Mouse (Mus musculus) layer of hippocampus, adult 8-10 months (tissue): ENCODE data around the gene Pdpr. TPM values are rescaled to one million over a fixed set of nuclear protein-coding genes. Genes with fewer than 3 reads are reported as not detected.
"Not testable (repeated sequence)": the region's sequence is repeated elsewhere in the genome, so short reads cannot be mapped to it uniquely, and the experiment has no call there.

Experiments
- DNase-seq, 2 experiments: peaks; one replicate each; pipeline ENCODE4 v3.0.0; 2022; ENCODE audit warnings: low spot score in 2 of 2
- total RNA-seq, 4 experiments: library from RNA; stranded (reverse); gene quantifications; 2 replicates each; pipeline ENCODE4 v1.2.4; 2022

The Pdpr gene
- total RNA-seq, 4 experiments from 2014 or later = 27.6 to 30.4 (median 29.8) TPM

DNA sequence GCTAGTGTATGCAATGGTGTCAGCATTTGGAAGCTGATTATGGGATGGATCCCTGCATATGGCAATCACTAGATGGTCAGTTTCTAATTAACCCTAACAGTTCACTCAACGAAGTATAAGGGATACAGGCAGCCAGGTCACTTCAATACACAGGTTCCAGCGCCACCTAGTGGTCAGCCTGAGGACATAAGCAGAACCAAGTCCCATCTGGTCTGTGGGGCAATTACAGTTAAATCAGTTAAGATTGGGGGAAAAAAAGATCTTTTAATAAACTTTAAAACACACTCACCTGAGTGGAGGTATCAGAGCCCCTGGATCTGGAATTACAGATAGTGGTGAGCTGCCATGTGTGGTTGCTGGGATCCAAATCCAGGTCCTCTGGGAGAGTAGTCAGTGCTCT, 4.3 kb upstream of the Pdpr start:
- peak in 1 of 2 experiments; percentile 67 for DNase-seq

DNA sequence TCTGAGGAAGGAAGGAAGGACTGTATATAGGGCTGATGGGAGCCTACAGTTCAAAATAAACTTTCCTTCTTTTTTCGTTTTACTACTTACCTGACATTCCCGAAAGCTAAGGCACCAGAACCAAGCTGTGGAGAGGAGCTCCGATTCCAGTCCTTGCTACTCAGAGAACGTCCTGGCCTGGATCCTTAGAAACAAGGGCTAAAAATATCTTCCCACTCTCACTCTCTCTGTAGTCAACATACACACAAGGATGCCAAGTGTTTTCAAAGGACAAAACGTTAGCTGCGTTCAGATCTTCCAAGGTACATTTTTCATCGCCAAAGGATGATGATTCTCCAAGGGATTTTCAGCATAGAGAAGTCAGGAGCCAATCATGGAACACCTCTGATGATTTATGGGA, 2.7 kb upstream of the Pdpr start:
- DNase-seq = no peak

DNA sequence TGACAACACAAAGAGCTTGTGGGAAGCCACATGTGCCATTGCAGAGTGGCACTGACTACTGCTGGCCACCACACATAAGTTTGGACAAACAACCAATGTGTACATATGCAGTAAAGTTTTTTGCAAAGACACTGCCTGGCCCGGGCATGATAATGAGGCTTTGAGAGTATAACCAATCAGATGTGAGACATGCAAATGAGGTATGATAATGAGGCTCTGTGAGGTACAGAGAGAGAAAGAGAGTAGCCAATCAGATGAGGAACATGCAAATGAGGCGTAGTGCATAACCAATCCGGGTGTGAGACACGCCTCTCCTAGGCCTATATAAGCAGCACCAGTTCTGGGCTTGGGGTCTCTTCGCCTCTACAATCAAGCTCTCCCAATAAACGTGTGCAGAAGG, 2.1 kb upstream of the Pdpr start, which contains the start of gene Clec18a:
TSS of gene Clec18a (minus strand) at position 101 of the 400 bp plus-strand sequence.
- not testable (repeated sequence) for DNase-seq

DNA sequence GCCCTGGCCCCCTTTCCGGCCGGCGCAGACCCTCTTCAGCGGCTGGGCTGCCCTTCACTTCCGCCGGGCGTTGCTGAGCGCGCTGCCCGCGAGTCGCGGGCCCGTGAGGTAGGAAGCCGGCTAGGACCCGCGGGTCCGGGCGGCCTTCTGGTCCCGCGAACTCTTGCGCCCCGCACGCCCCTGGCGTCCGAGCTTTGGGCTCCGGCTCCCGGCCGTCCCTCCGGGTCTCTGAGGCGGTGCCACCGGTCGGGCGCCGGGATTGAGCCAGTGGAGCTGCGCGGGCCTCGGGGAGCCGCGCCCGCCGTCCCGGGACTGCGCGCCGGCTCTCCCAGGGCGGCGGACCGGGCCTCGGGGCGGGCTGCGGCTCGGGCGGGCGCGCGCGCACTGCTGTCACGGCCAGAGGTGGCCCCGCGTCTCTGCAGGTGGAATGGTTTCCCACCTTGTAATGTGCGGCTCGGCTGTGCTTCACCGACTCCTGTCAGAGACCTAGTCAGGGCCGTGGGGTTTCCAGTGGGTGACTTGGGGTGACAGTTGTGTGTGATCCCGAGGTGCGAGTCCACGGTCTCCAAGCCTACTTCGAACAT, 381 bp downstream of the Pdpr start:
- not testable (repeated sequence) for DNase-seq

DNA sequence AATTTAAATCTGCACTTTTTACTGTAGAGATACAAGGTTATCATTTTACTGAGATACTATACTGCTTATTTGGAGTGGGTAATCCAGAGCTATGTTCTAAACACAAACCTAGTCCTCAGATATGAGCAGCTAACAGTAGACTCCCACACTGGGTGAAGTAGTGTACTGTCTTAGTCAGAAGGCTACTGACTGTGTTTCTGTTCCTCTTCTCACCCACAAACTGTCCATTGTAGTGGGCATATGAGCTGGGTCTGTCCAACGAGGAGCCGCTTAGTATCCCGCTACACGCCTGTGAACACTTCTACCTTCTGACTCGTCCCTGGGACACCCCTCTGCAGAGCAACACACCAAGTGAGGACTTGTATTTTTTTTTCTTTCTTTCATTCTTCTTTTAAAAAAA, 20.5 kb downstream of the Pdpr start:
- no peak for DNase-seq

DNA sequence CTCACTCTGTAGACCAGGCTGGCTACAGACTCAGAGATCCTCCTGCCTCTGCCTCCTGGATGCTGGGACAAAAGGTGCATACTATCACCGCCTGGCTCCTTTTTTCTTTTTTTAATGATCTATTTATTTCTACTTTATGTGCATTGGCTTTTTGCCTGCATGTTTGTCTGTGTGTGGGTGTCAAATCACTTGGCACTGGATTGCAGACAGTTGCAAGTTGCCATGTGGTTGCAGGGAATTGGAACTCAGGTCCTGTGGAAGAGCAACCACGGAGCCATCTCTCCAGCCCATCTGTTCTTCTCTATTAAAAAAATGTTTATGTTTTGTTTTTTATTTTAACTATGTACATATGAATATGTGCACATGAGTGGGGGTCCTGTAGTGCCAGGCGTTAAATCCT, 25.1 kb downstream of the Pdpr start:
- DNase-seq = peak; percentile 48 to 55

DNA sequence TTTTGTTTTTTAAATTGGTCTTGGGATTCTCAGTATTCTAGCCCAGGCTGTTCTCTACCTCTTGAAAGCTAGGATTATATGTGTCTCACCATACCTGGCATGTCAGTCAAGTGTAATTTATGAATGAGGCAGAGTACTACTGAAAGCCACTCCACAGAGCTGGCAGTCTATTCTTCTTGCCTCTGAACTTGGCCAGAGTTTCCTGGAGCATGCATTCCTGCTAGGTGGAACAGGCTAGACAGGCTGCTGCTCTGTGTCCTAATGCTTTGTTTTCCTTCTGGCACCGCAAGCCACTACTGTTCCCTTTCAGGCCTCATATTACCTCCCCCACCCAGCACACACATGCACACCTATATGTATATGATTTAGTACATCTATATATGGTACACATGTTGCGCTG, 36.3 kb downstream of the Pdpr start:
- DNase-seq = no peak

DNA sequence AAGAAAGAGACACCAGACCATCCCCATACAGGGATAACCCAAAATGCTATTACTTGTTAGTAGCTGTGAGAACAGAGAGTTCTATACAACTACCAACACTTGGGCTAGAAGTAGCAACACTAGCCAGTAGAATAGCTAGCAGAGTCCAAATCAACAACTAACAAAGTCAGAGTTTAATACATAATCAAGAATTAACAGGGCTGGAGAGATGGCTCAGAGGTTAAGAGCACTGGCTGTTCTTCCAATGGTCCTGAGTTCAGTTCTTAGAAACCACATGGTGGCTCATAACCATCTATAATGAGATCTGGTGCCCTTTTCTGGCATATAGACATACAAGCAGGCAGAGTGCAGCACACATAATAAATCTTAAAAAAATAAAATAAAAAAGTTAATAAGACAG, 48.1 kb downstream of the Pdpr start:
- no peak for DNase-seq

DNA sequence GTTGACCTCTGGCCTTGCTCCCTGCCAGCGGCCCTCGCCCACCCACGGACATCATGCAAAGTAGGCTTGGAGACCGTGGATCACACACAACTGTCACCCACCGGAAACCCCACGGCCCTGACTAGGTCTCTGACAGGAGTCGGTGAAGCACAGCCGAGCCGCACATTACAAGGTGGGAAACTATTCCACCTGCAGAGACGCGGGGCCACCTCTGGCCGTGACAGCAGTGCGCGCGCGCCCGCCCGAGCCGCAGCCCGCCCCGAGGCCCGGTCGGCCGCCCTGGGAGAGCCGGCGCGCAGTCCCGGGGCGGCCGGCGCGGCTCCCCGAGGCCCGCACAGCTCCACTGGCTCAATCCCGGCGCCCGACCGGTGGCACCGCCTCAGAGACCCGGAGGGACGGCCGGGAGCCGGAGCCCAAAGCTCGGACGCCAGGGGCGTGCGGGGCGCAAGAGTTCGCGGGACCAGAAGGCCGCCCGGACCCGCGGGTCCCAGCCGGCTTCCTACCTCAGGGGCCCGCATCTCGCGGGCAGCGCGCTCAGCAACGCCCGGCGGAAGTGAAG, 50.5 kb downstream of the Pdpr start:
- DNase-seq = peak in 1 of 2 experiments; percentile 15

DNA sequence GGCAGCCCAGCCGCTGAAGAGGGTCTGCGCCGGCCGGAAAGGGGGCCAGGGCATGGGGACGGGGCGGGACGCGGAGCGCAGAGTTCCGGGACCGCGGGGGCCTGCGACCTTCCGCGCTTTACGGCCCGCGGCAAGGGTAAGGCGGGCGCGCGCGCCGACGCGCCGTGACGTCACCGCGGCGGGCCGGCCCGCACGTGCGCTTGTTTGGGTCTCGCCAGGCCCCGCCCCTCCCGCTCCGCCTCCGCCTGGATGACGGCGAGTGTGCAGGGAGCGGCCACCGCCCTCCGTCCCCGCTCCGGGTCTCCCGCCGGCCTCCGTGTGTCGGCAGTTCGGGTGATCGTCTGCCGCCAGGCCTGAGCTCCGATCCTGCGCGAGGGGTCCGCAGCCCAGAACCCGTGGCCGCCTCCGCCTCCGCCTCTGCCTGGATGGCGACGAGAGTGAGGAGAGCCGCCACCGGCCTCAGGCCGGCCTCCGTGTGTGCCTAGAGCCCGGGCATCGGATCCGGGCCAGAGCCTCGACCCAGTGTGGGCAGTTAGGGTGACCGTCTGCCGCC, 51.1 kb downstream of the Pdpr start:
- peak; percentile 83 to 84 for DNase-seq

DNA sequence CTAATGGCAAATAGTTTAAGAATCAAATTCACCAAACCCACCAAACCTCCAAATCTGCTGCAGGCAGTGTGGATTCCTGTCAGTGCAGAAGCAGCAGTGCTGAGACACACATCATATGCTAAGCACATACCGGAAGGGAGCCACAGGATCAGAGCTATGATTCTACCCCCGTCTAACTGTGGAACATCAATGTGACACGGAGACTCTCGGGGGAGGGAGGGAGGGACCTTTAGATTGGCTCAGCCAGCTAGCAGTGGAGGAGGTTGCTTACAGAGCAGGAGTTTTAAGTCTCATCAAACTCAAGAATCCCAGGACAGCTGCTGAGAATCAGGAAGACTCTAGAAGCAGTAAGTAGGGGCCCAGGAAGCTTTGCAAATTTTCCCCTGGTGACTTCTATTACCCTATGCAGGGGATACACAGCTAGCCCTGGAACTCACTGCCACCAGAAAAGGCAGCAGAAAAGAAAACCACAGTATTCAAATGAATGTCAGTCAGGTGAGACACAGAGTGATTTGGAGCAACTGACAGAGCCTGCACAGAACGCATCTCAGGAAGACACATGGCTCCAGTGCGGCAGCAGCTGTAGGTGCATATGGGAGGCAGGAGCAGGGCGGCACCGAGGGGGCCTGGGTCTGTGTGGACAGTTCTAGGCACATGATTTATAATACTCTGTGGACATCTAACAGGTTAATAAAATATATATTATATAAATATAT, 61.4 kb downstream of the Pdpr start:
- DNase-seq = no peak

DNA sequence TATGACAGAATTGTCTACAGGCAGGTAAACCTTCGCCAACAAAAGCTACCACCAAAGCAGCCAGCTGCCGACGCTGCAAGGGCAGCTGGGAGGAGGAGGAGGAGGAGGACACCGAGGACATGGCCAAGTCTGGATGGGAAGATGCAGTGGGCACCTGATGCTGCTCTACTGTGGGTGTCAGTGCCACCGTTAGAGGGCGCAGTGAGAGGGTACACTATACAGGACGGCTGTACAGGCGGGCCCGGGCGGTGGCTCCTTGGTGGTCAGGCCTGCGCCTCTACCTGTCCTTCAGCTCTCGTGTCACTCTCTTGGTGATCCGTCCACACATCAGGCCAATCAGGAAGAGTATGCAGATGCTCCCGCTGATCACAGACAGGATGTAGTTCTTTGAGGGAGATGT, 63.2 kb downstream of the Pdpr start:
- DNase-seq = peak in 1 of 2 experiments; percentile 51

DNA sequence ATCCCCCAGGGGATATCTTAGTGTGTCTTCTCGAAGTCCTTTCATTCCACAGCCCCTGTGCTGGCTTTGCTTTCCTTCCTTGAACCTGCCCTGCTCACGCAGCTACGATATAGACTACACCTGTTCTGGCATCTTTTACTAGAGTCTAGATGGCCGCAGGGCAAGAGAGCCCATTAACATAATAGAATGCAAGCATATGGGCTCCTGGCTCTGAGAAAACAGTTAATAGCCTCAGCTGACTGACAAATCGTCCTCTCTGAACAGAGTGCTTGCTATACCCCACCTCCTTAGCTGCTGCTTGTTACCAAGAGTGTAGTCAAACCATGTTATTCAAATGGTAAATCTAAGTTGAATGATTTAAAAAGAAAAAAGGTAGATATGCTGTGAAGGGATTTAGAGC, 77.2 kb downstream of the Pdpr start:
- DNase-seq = no peak

DNA sequence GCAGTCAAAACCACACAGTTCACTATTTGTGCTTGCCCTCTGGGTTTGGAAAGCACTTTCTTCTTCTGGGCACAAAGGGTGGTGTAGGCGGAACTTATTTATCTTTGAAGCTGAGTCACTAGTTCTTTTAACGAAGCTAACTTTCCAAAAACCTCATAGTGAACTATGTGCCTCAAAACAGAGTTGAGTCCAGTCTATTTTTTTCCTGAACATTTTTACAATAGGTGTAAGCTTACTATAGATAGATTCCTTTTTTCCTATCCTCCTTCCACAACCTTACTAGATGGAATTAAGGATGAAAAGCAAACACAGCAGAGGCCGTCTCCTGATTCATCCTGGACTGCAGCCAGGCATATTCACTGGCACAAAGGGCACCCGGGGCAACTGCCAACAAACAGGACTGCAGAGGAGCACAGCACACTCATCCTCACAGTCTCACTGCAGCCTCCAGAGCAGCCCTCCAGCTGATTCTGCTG, 91.1 kb downstream of the Pdpr start:
- peak; percentile 27 to 44 for DNase-seq

Other genes with a start within 250 kb of the Pdpr start
- gene Cog4, start 248.0 kb upstream of the Pdpr start, total RNA-seq = 10 to 100 TPM; 50.8 to 64.2 (median 62.8) TPM
- 10 to 100 TPM; 64.5 to 78.9 (median 76.6) TPM for gene Sf3b3, start 247.8 kb upstream of the Pdpr start, total RNA-seq
- 10 to 100 TPM; 20.7 to 26.7 (median 24.4) TPM for gene Fuk, start 192.1 kb upstream of the Pdpr start, total RNA-seq
- 100 to 1,000 TPM in 1 of 4 experiments, 10 to 100 TPM in 3; 89.2 to 101 (median 95.3) TPM for gene St3gal2, start 174.7 kb upstream of the Pdpr start, total RNA-seq
- gene Ddx19a, start 96.8 kb upstream of the Pdpr start, total RNA-seq = 10 to 100 TPM; 27.2 to 37.3 (median 31.0) TPM
- 10 to 100 TPM; 15.9 to 20.4 (median 16.6) TPM for gene Ddx19b, start 62.9 kb upstream of the Pdpr start, total RNA-seq
- 10 to 100 TPM; 78.6 to 89.6 (median 84.8) TPM for gene Aars, start 61.5 kb upstream of the Pdpr start, total RNA-seq
- not detected for gene Exosc6, start 38.3 kb upstream of the Pdpr start, total RNA-seq
- 1 to 10 TPM; 1.2 to 2.4 (median 1.5) TPM for gene Clec18a, start 2.2 kb upstream of the Pdpr start, total RNA-seq
- gene Glg1, start 164.6 kb downstream of the Pdpr start, total RNA-seq = 100 to 1,000 TPM; 133 to 146 (median 138) TPM
- gene Rfwd3, start 205.6 kb downstream of the Pdpr start, total RNA-seq = 10 to 100 TPM; 21.7 to 24.5 (median 22.6) TPM
- gene Mlkl, start 243.5 kb downstream of the Pdpr start, total RNA-seq = 1 to 10 TPM in 1 of 4 experiments, under 1 TPM in 2, not detected in 1; 0.54 to 1.2 (median 0.85) TPM